Mouse (Mus musculus) brown adipose tissue, adult 24 weeks (tissue): Measurements from ENCODE around the gene D5Ertd579e. TPM values are rescaled to one million over a fixed set of nuclear protein-coding genes. Genes with fewer than 3 reads are reported as not detected.

Experiments used
- H3K27ac ChIP-seq: fragments of 200-500 bp; replicated peaks from 2 replicates; pipeline ENCODE4 v1.5.1; 2012; ENCODE audit warnings: low read depth, mild to moderate bottlenecking, low read length
- H3K4me1 ChIP-seq: fragments of 200-500 bp; 2 replicates; pipeline ENCODE4 v1.6.1; 2012; ENCODE audit warnings: low read length, mixed read lengths; ENCODE audit not compliant: control insufficient read depth, insufficient read depth, insufficient read length
- H3K4me3 ChIP-seq: fragments of 200-500 bp; 2 replicates; pipeline ENCODE4 v1.5.1; 2012; ENCODE audit warnings: low read depth, mild to moderate bottlenecking, low read length, moderate library complexity; ENCODE audit not compliant: insufficient read depth
- polyA plus RNA-seq: library from polyadenylated mRNA; stranded (reverse); fragments of >200 nt; gene quantifications from 2 replicates; pipeline ENCODE4 v1.2.4, GENCODE M21; 2012; ENCODE audit not compliant: missing spikeins, insufficient read depth, insufficient read length

Gene D5Ertd579e
- polyA plus RNA-seq, 1 experiment = 65.5 TPM

GRCm38 (mm10) chr5:36711863-36712262 is 16.0 kb upstream of the D5Ertd579e start:
- Histone ChIP-seq H3K4me1 (peaks cover 19% of the 10 kb centered on the region), H3K27ac (peak overlapping the region; percentile 93), H3K4me3 (no peak overlapping the region)

GRCm38 (mm10) chr5:36705792-36706191 is 10.0 kb upstream of the D5Ertd579e start:
- no peak overlapping the region for H3K27ac ChIP-seq
- no peaks in the 10 kb centered on the region for H3K4me1 ChIP-seq
- H3K4me3 ChIP-seq = no peak overlapping the region

GRCm38 (mm10) chr5:36705390-36705789 is 9.6 kb upstream of the D5Ertd579e start:
- no peak overlapping the region for H3K4me3 ChIP-seq
- H3K27ac ChIP-seq = no peak overlapping the region
- no peaks in the 10 kb centered on the region for H3K4me1 ChIP-seq

DNA sequence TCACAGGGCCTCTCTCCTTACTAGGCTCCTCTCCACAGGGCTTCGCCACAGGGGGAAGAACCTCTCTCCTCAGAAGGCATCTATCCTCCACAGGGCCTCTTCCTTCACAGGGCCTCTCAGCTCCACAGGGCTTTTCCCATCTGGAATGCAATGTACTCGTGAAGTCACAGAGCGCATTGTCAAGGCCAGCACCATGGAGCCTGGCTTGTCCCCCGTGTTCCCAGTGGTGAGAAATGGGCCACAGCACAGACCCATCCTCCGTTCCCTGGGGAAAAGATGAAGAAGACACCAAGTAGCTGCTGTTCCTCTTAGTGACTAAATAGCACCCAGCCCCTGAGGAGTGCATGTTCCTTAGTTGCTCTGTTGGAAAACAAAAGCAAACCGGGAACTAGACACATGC is 8.9 kb upstream of the D5Ertd579e start:
- Histone ChIP-seq H3K27ac (no peak overlapping the region), H3K4me1 (no peaks in the 10 kb centered on the region), H3K4me3 (no peak overlapping the region)

DNA sequence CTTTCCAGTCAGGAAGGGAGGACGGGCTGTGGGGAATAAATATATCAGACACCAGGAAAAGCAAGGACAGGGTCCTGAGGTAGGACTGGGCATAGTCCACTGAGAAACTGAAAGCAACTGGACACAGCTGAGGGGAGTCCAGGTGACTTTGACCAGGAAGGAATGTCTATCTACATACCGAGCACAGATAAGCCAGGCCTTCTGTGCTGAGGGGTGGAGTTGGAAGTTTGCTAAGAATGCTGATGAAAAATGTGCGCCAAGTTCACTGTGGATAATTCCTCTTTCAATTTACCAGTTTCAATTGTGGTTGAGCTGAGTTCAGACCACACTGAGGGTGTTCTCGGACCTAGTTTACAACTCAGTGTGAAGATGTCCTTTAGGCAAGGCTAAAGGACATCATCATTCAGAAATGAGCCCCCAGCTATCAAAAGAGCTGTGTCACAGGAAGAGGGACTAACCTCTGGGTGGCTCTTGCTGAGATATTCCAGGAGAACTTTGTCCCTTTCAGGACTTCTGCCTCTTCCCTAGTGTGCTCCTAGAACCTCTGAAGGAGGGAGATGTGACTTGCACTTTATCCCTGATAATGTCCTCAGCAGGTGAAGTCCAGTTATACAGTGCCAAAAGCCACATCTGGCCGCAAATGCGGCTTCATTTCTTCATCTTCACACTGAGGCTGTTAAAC is 5.3 kb upstream of the D5Ertd579e start:
- Histone ChIP-seq H3K4me1 (peaks cover 8% of the 10 kb centered on the region), H3K4me3 (no peak overlapping the region), H3K27ac (no peak overlapping the region)

DNA sequence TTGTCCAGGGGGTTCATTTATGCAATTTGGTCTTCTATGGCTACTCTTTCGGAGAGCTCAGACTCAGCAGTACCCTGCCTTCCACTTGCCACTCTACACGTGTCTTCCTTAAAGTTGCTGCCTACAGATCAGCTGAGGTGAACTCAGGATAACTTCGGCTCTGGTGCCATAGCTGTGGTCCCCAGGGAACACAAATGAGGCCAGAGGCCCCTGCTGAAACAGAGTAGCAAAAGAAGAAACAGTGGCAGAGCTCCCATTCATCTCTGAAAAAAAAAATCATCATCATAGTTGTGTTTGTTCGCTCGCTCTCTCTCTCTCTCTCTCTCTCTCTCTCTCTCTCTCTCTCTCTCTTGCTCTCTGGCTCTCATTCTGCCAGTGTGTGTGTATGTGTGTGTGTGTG is 2.9 kb upstream of the D5Ertd579e start:
- H3K4me3 ChIP-seq = no peak overlapping the region
- peaks cover 9% of the 10 kb centered on the region for H3K4me1 ChIP-seq
- H3K27ac ChIP-seq = peak overlapping the region; percentile 86

DNA sequence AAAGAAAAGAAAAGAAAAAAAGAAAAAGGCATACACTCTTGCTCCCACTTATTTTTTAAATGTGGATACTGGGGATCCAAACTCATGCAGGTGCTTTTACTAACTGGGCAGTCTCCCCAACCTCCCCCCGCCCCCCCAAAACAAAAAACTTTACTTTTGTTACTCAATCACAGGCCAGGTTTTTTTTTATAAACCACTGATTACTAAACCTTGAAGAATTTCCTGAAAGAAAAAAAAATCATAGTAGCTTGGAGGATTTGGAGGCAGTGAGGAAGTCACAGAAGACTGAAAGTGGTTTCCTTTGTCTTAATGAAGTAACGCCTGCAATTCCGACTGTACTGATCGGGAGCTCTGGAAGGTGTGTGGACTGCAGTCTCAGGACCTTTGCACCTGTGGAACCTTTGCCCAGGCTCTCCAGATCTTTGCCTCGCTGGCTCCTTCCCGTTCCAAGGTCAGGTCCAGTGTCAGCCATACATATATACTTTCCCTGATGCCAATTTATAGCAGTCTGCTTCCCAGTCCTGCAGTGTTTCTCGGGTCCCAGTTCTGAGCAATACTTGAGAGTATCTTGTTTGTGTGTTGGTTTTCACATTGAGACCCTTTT is 2.3 kb upstream of the D5Ertd579e start:
- H3K27ac ChIP-seq = peak overlapping the region; percentile 86
- peaks cover 14% of the 10 kb centered on the region for H3K4me1 ChIP-seq
- H3K4me3 ChIP-seq = no peak overlapping the region

GRCm38 (mm10) chr5:36696504-36697300 is 878 bp upstream of the D5Ertd579e start:
- Histone ChIP-seq H3K27ac (peak overlapping the region; percentile 95), H3K4me3 (peak overlapping the region; percentile 100; the same call in 1 of the 2 replicates), H3K4me1 (peaks cover 14% of the 10 kb centered on the region)

GRCm38 (mm10) chr5:36695005-36695404 is 819 bp downstream of the D5Ertd579e start:
- peak overlapping the region; percentile 100 for H3K4me3 ChIP-seq
- peaks cover 19% of the 10 kb centered on the region for H3K4me1 ChIP-seq

DNA sequence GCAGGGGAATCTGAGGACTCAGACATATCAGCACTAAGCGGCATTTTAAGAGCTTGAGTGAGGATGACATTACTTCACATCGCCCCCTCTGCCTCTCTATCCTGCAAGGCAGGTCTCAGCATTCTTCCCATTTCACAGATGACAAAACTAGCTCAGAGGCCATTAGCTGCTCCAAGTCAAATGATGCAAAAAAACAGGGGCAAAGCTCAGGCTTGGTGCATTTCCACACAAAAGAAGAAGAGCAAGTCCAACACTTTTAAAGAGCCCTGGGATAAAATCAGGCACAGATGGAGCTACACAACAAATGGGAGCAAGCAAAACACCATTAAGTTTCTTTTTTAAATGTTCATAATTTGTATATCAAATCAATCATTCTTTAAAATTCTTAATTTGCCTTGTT is 2.2 kb downstream of the D5Ertd579e start:
- H3K4me3 ChIP-seq = peak overlapping the region; percentile 28
- H3K27ac ChIP-seq = peak overlapping the region; percentile 15

More at GRCm38 (mm10) chr5:36695005-36695404, 819 bp downstream of the D5Ertd579e start:
- peak overlapping the region; percentile 96 for H3K27ac ChIP-seq

DNA sequence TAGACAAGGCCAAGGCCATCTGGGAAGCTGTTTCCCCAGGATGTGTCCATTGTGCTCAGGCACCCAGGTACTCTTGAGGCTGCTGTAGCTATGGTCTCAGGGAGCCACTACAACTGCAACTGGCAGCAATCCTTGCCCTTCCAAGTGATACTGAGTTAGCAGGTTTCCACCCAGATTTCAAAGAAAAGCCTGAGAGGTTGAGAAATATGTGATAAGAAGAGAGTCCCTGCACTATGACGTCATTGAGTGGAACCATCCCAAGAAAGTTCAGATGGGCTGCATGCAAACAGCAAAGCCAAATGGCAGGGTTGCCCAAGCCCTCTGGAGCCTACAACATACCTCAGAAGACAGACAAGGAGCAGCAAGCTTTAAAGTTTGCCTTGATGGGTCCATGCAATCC is 4.4 kb downstream of the D5Ertd579e start:
- no peak overlapping the region for H3K4me3 ChIP-seq
- peaks cover 16% of the 10 kb centered on the region for H3K4me1 ChIP-seq
- H3K27ac ChIP-seq = 0 out of 2 replicates have a peak overlapping the region, but pooled peaks have one; percentile 1

More for the DNA sequence above, 2.2 kb downstream of the D5Ertd579e start:
- H3K4me1 ChIP-seq = peaks cover 21% of the 10 kb centered on the region

DNA sequence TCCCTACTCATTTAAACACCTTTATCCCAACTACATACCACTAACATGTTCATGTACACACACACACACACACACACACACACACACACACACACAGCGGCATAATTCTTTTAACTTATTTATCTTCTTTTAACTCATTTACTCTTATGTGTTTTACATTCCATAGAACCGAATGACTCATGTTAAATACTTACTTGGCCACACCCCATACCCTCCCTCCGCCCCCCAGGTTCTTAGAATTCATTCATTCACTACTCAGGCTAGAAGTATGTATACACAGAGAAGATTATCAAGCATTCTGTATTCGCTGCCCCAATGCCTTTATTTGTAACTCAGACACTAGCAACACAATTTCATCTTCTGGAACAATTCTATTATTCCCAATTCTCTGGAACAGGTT is 10.7 kb downstream of the D5Ertd579e start:
- no peak overlapping the region for H3K4me3 ChIP-seq
- peaks cover 16% of the 10 kb centered on the region for H3K4me1 ChIP-seq
- H3K27ac ChIP-seq = no peak overlapping the region

DNA sequence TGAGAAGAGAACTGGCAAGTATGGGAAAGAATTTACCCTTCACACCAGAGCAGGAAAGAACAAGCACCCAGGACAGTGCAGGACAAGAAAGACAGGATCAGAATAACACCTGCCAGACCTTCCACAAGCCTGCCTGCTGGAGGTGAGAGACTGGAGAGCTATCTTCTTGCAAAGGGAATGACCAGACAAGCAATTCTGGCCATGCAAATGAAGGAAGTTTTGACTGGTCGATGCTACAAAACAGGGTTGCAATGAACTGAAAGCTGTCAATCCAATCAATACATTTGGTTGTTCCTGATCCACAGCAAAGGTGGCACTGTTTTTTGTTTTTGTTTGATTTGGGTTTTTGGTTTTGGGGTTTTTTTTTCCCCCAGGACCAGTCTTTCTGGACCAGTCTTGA is 12.2 kb downstream of the D5Ertd579e start:
- peaks cover 19% of the 10 kb centered on the region for H3K4me1 ChIP-seq

GRCm38 (mm10) chr5:36681219-36681618 is 14.6 kb downstream of the D5Ertd579e start:
- H3K27ac ChIP-seq = no peak overlapping the region
- H3K4me1 ChIP-seq = peaks cover 19% of the 10 kb centered on the region

More for the DNA sequence above, 12.2 kb downstream of the D5Ertd579e start:
- Histone ChIP-seq H3K27ac (no peak overlapping the region), H3K4me3 (no peak overlapping the region)

DNA sequence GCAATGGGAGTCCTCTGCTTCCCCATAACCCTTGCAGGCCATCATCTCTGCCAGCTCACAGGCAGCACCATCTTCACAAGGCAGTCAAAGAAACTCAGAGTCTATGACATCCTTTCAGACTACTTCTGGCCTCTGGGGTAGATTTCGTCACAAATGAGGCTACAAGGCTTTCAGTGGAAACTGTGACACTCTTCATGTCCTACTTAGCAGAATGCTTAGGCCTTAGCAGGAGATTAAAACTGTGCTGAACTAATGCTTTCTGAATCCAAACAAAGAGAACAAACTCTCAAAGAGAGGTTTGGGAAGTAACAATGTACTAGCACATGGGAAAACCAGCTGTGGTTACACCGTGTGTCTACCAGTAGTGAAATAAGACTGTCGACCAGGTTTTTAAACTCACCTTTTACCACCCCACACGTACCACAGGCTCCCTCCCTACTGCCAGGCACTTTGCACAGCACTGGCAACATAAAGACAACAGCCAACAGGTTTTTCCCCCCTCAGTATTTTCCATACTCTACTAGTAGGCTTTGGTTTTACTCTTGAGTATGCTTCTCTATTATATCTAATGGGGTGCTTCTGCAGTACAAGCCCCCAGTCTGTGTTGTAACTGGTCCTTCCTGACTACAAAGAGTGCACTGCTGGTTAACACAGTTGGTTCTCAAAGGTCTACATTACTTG is 15.8 kb downstream of the D5Ertd579e start:
- peaks cover 19% of the 10 kb centered on the region for H3K4me1 ChIP-seq
- H3K27ac ChIP-seq = peak overlapping the region; percentile 35
- no peak overlapping the region for H3K4me3 ChIP-seq

More at GRCm38 (mm10) chr5:36681219-36681618, 14.6 kb downstream of the D5Ertd579e start:
- H3K4me3 ChIP-seq = no peak overlapping the region
